Mouse (Mus musculus) CD4-positive naive resting alpha-beta T cell, adult 57 days (primary cell): Measurements from ENCODE around the gene Alox15. TPM values are rescaled to one million over a fixed set of nuclear protein-coding genes. Genes with fewer than 3 reads are reported as not detected.

Experiments used
- total RNA-seq: library from RNA; stranded (reverse); gene quantifications from one replicate; pipeline ENCODE4 v1.2.4, GENCODE M21; 2023

Gene Alox15
- 0.68 TPM for total RNA-seq

DNA sequence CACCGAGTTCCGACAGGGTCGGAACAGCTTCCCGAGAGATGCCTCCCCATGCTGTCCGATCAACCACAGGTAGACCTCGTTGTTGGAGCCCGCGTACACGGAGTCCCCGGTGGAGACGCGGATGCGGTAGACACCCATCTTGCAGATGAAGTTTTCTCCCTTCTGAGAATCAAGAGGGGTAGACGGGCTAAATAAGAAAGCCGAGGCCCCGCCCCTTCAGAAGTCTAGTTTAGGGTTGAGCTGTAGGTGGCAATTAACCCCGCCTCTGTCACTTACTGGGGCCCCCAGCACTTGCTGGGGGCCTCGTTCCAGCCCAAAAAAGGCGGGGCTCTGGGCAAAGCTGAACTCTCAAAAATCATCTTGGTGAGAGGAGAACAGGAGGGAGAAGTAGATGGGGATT lies at the start of gene Alox15:
Gene Alox15 (minus strand): TSS at position 164 of the 400 bp plus-strand sequence.

DNA sequence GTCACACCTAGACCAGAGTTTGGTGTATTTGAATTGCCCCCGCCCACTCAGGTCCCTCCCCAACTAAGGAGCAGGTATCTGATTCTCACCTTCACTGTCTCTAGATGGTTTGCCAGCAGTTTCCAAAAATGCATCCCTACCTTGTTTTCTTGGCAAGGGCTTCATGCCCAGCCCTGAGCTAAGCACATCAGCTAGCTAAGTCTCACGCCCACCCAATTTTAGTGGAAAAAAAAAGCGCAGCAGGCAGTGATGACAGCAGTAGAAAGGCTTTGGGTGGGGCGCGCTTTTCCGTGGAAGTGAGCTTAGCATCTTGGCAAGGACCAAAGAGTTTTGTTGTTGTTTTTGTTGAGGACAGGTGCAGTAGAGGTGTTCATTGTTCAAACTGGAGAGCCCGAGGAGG lies 29.3 kb downstream of the Alox15 start, which contains the start of gene Alox12e:
Gene Alox12e (minus strand): TSS at position 101 of the 400 bp plus-strand sequence.

Other genes starting within 250 kb of the Alox15 start
- gene Mgl2, start 221.7 kb downstream of the Alox15 start, total RNA-seq, result not detected
- gene Clec10a, start 195.8 kb downstream of the Alox15 start, total RNA-seq, result 1.6 TPM
- not detected for gene Slc16a11, start 139.3 kb downstream of the Alox15 start, total RNA-seq
- gene Slc16a13, start 131.0 kb downstream of the Alox15 start, total RNA-seq, result 3.4 TPM
- gene Bcl6b, start 122.2 kb downstream of the Alox15 start, total RNA-seq, result 0.77 TPM
- 70.5 TPM for gene 0610010K14Rik, start 114.1 kb downstream of the Alox15 start, total RNA-seq
- 4.8 TPM for gene Gm21988, start 112.2 kb downstream of the Alox15 start, total RNA-seq
- gene Rnasek, start 112.2 kb downstream of the Alox15 start, total RNA-seq, result 68.2 TPM
- 1.1 TPM for gene Alox12, start 96.7 kb downstream of the Alox15 start, total RNA-seq
- gene Alox12e, start 29.4 kb downstream of the Alox15 start, total RNA-seq, result not detected
- 27.0 TPM for gene Pelp1, start 58.0 kb upstream of the Alox15 start, total RNA-seq
- gene Arrb2, start 80.6 kb upstream of the Alox15 start, total RNA-seq, result 347 TPM
- gene Med11, start 99.9 kb upstream of the Alox15 start, total RNA-seq, result 39.9 TPM
- gene Zmynd15, start 107.4 kb upstream of the Alox15 start, total RNA-seq, result 1.1 TPM
- gene Cxcl16, start 108.0 kb upstream of the Alox15 start, total RNA-seq, result 2.3 TPM
- gene Tm4sf5, start 153.2 kb upstream of the Alox15 start, total RNA-seq, result 1.5 TPM
- gene Vmo1, start 162.6 kb upstream of the Alox15 start, total RNA-seq, result not detected
- gene Gltpd2, start 167.2 kb upstream of the Alox15 start, total RNA-seq, result not detected
- 129 TPM for gene Psmb6, start 173.3 kb upstream of the Alox15 start, total RNA-seq
- gene Gm40193, start 180.9 kb upstream of the Alox15 start, total RNA-seq, result not detected
- gene Pld2, start 188.0 kb upstream of the Alox15 start, total RNA-seq, result 7.3 TPM
- 201 TPM for gene Mink1, start 210.8 kb upstream of the Alox15 start, total RNA-seq